Mouse (Mus musculus): ENCODE data around the gene Derl3. TPM values are rescaled to one million over a fixed set of nuclear protein-coding genes. Genes with fewer than 3 reads are reported as not detected.

The Derl3 gene
- total and polyA plus RNA-seq, 3 experiments: 13.1 to 36.6 (median 36.2) TPM

DNA sequence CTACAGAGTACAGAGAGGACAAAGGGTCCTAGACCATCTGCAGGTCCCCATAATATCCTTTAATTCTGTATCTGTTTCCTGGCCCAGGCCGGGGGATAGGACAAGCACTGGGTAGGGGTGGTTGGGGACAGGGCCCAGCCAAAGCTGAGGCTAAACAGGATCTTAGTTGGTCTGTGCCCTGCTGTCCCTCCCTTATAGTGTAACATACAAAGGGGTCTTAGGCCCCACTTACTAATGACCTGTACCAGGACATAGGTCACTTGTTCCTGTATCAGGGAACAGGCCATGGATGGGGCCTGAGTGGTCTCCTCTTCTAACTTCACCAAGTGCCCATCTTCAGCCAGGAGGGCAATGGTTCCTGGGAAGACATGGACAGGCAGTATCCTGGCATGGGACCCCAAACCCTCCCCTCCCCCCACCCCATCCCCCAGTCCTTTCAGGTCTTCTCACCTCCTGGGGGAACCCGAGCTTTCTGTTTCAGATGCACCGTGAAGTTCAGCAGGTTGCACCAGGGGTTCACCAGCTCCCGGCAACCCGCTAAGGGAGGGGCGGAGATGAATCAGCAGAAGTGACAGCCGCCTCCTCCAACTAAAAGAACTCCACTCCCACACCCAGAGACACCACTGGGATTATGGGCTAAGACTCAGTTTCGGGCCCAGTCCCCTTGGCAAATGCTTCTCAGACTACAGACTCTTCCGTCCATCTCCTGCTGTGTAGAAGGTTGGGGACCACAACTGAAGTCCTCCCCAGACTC is 46.4 kb downstream of the Derl3 start:
- H3K4me1 ChIP-seq (ENCODE audit: control insufficient read depth in 1 of 2, insufficient read depth in 2 of 2): peaks cover 20 to 72% of the 10 kb centered on the region in 2 experiments
- no peaks in the 10 kb centered on the region for H3K79me2 ChIP-seq (replicated peaks; ENCODE audit: control insufficient read depth, extremely low read depth, insufficient read depth, poor library complexity, severe bottlenecking)
- in situ Hi-C loops (cut with MboI; ENCODE audit: low pct_ligation_motif_present, low pct_unique_long_range_greater_than_20kb, low sequenced_read_pairs) (loop anchor here (5.0 kb wide), 1 partner anchor 42 kb away; no protein-coding TSS in a partner anchor), dilution Hi-C loops (cut with MboI; ENCODE audit: extremely low pct_ligation_motif_present, extremely low pct_unique_long_range_greater_than_20kb, low sequenced_read_pairs) (no loop called here)
- peak; percentile 46 for DNase-seq (ENCODE audit: extremely low read depth)
- peaks cover 0 to 15% of the 10 kb centered on the region in 2 experiments for H3K36me3 ChIP-seq (replicated peaks in 1 of 2; ENCODE audit: control insufficient read depth in 1 of 2, insufficient read depth in 1 of 2, low read length in 1 of 2)
- H3K4me3 ChIP-seq (replicated peaks in 1 of 3; ENCODE audit: low read depth in 2 of 3, low read length in 2 of 3, poor library complexity in 1 of 3): peak overlapping the region in 2 of 3 experiments; percentile 23 to 38
- H3K27me3 ChIP-seq (replicated peaks): peaks cover 1% of the 10 kb centered on the region
- H3K9ac ChIP-seq (ENCODE audit: insufficient read depth, low read depth): peak overlapping the region; percentile 43
- no peaks in the 10 kb centered on the region for H3K9me3 ChIP-seq (replicated peaks; ENCODE audit: low read length)
- TF ChIP-seq POLR2A (IDR thresholded peaks at IDR 0.05; ENCODE audit: low read depth, low read length) (peak; percentile 27; the same call in 1 of the 2 replicates), CHD2 (IDR thresholded peaks at IDR 0.05; ENCODE audit: low read length) (peak; percentile 78), NRF1 (IDR thresholded peaks at IDR 0.05; ENCODE audit: low read depth, low read length) (no peak), IRF4 (IDR thresholded peaks at IDR 0.05; ENCODE audit: low read depth, low read length) (peak; percentile 32; the same call in 1 of the 2 replicates)
- peak overlapping the region; percentile 65 for H3K4me2 ChIP-seq (ENCODE audit: insufficient read depth, low read depth, poor library complexity, severe bottlenecking)
- peak overlapping the region; percentile 78 for H3K27ac ChIP-seq (ENCODE audit: insufficient read depth, low read depth)

GRCm38 (mm10) chr10:75940520-75940919 is 47.3 kb downstream of the Derl3 start, which contains the start of gene Gm867:
Gm867 (minus strand) TSS chr10:75940672.
- DNase-seq (ENCODE audit: extremely low read depth): no peak
- peak within 1 kb of the TSS; percentile 43 for H3K9ac ChIP-seq (ENCODE audit: insufficient read depth, low read depth)
- H3K4me1 ChIP-seq (ENCODE audit: control insufficient read depth in 1 of 2, insufficient read depth in 2 of 2): peaks cover 20 to 66% of the 10 kb centered on the region in 2 experiments
- peak within 1 kb of the TSS; percentile 65 for H3K4me2 ChIP-seq (ENCODE audit: insufficient read depth, low read depth, poor library complexity, severe bottlenecking)
- dilution Hi-C loops (cut with MboI; ENCODE audit: extremely low pct_ligation_motif_present, extremely low pct_unique_long_range_greater_than_20kb, low sequenced_read_pairs) (no loop called here), in situ Hi-C loops (cut with MboI; ENCODE audit: low pct_ligation_motif_present, low pct_unique_long_range_greater_than_20kb, low sequenced_read_pairs) (no loop called here)
- TF ChIP-seq GABPA (IDR thresholded peaks at IDR 0.05; ENCODE audit: insufficient replicate concordance, low read depth, low read length) (no peak), CTCF (conservative IDR thresholded peaks at IDR 0.05 in 1 of 2, IDR thresholded peaks at IDR 0.05 in 1 of 2; ENCODE audit: low read depth in 2 of 2, low read length in 2 of 2) (no peak), MXI1 (IDR thresholded peaks at IDR 0.05; ENCODE audit: low read depth, low read length) (no peak), NRF1 (IDR thresholded peaks at IDR 0.05; ENCODE audit: low read depth, low read length) (no peak), POLR2AphosphoS2 (IDR thresholded peaks at IDR 0.05; ENCODE audit: low read depth, low read length) (no peak), NELFE (IDR thresholded peaks at IDR 0.05; ENCODE audit: low read depth, low read length) (no peak), ZMIZ1 (IDR thresholded peaks at IDR 0.05; ENCODE audit: low read depth, low read length) (no peak), BHLHE40 (IDR thresholded peaks at IDR 0.05; ENCODE audit: low read depth, low read length) (no peak), ZKSCAN1 (IDR thresholded peaks at IDR 0.05; ENCODE audit: borderline replicate concordance, low read depth, low read length) (no peak), MEF2A (IDR thresholded peaks at IDR 0.05; ENCODE audit: borderline replicate concordance, low read depth, low read length) (no peak), MYC (IDR thresholded peaks at IDR 0.05; ENCODE audit: low read depth, low read length) (no peak), KAT2A (IDR thresholded peaks at IDR 0.05; ENCODE audit: insufficient replicate concordance, low read length) (no peak), TCF12 (IDR thresholded peaks at IDR 0.05; ENCODE audit: low read depth, low read length) (no peak), JUN (IDR thresholded peaks at IDR 0.05; ENCODE audit: insufficient read depth, low read depth, low read length) (no peak), ETS1 (conservative IDR thresholded peaks at IDR 0.05; ENCODE audit: low read depth, low read length) (no peak), RAD21 (IDR thresholded peaks at IDR 0.05; ENCODE audit: low read depth, low read length) (no peak)
- H3K79me2 ChIP-seq (replicated peaks; ENCODE audit: control insufficient read depth, extremely low read depth, insufficient read depth, poor library complexity, severe bottlenecking): no peaks in the 10 kb centered on the region
- no peaks in the 10 kb centered on the region for H3K9me3 ChIP-seq (replicated peaks; ENCODE audit: low read length)
- H3K27me3 ChIP-seq (replicated peaks): no peaks in the 10 kb centered on the region
- H3K36me3 ChIP-seq (replicated peaks in 1 of 2; ENCODE audit: control insufficient read depth in 1 of 2, insufficient read depth in 1 of 2, low read length in 1 of 2): peaks cover 0 to 15% of the 10 kb centered on the region in 2 experiments
- peak within 1 kb of the TSS; percentile 78 for H3K27ac ChIP-seq (ENCODE audit: insufficient read depth, low read depth)
- peak within 1 kb of the TSS in 2 of 3 experiments; percentile 23 to 38 for H3K4me3 ChIP-seq (replicated peaks in 1 of 3; ENCODE audit: low read depth in 2 of 3, low read length in 2 of 3, poor library complexity in 1 of 3)

Data from CH12.LX (cell line).